ENCODE assay signal across 22 mouse cellular contexts in genomic region chr2:171737761-171738160, GRCm38 (mm10).
DNase-seq lines count a peak whose midpoint lies in the region; ATAC-seq lines count a peak whose summit lies in the region.
"Had no signal": no experiment of that assay in that cellular context is flagged by ENCODE, and none has a peak within 500 bp of the region (broad histone marks: within the 10 kb centered on the region; RNA-seq: fewer than 3 reads in every experiment).

No protein-coding gene starts in this region.

- no peak overlapping the region for H3K4me3 ChIP-seq in heart, embryonic 10.5 days
- H3K4me3 ChIP-seq in midbrain, embryonic 11.5 days (ENCODE audit: low read depth, low read length): no peak overlapping the region
- no peak overlapping the region for H3K4me3 ChIP-seq in midbrain, embryonic 13.5 days (replicated peaks)
- no peak overlapping the region for H3K4me3 ChIP-seq in limb, embryonic 10.5 days

- H3K36me3 ChIP-seq in heart, embryonic 10.5 days: no peaks in the 10 kb centered on the region
- no peaks in the 10 kb centered on the region for H3K36me3 ChIP-seq in midbrain, embryonic 11.5 days (ENCODE audit: control insufficient read depth, insufficient read depth, low read length)
- no peaks in the 10 kb centered on the region for H3K36me3 ChIP-seq in midbrain, embryonic 13.5 days
- H3K36me3 ChIP-seq in limb, embryonic 10.5 days: no peaks in the 10 kb centered on the region
- H3K36me3 ChIP-seq: G1E had no signal

- no peak overlapping the region for H3K27ac ChIP-seq in heart, embryonic 10.5 days
- no peak overlapping the region for H3K27ac ChIP-seq in midbrain, embryonic 11.5 days (ENCODE audit: low read depth, low read length)
- H3K27ac ChIP-seq in midbrain, embryonic 13.5 days: no peak overlapping the region
- peak overlapping the region; percentile 85 for H3K27ac ChIP-seq in limb, embryonic 10.5 days

- 90% methylated on average over 8 of the region's 8 CpGs for WGBS in heart, embryonic 10.5 days
- 96% methylated on average over 8 of the region's 8 CpGs for WGBS in midbrain, embryonic 11.5 days
- 94% methylated on average over 8 of the region's 8 CpGs for WGBS in midbrain, embryonic 13.5 days
- WGBS in limb, embryonic 10.5 days: 93% methylated on average over 8 of the region's 8 CpGs

- DNase-seq in heart, adult 11 months: peak; percentile 75
- DNase-seq in heart, postnatal 36 days: no peak
- peak; percentile 59 for DNase-seq in heart, embryonic 10.5 days (ENCODE audit: low spot score)
- DNase-seq in heart, adult 9 months (ENCODE audit: low spot score in 2 of 2): no peak
- DNase-seq in midbrain, embryonic 11.5 days (ENCODE audit: low spot score, missing footprints): peak; percentile 10
- DNase-seq in limb, embryonic 10.5 days (ENCODE audit: low spot score): no peak
- no peak for DNase-seq in left cerebral cortex, postnatal 36 days (ENCODE audit: low spot score in 2 of 2)
- DNase-seq: adrenal gland, adult 2 months; adrenal gland, adult 8-10 months; adrenal gland, postnatal 10 days; adrenal gland, postnatal 14 days; adrenal gland, postnatal 25 days; adrenal gland, postnatal 36 days; B cell, adult 2 months; cerebellum, adult 11 months; cerebellum, adult 11-12 months had no signal

- no peak overlapping the region for H3K4me2 ChIP-seq in midbrain, embryonic 11.5 days
- H3K4me2 ChIP-seq in midbrain, embryonic 13.5 days (replicated peaks): no peak overlapping the region

- H3K9me3 ChIP-seq in heart, embryonic 10.5 days: no peaks in the 10 kb centered on the region
- no peaks in the 10 kb centered on the region for H3K9me3 ChIP-seq in midbrain, embryonic 11.5 days (ENCODE audit: control insufficient read depth, low read length)
- H3K9me3 ChIP-seq in midbrain, embryonic 13.5 days: no peaks in the 10 kb centered on the region
- no peaks in the 10 kb centered on the region for H3K9me3 ChIP-seq in limb, embryonic 10.5 days (replicated peaks)

- H3K27me3 ChIP-seq in heart, embryonic 10.5 days (ENCODE audit: insufficient read depth, poor library complexity, severe bottlenecking): no peaks in the 10 kb centered on the region
- H3K27me3 ChIP-seq in midbrain, embryonic 11.5 days (ENCODE audit: control insufficient read depth, insufficient read depth, low read length): no peaks in the 10 kb centered on the region
- no peaks in the 10 kb centered on the region for H3K27me3 ChIP-seq in midbrain, embryonic 13.5 days
- H3K27me3 ChIP-seq in limb, embryonic 10.5 days (ENCODE audit: low read depth, poor library complexity, severe bottlenecking): peaks cover 15% of the 10 kb centered on the region
- H3K27me3 ChIP-seq: CH12.LX, Patski had no signal

- H3K9ac ChIP-seq in midbrain, embryonic 11.5 days (ENCODE audit: low read length): no peak overlapping the region
- H3K9ac ChIP-seq in midbrain, embryonic 13.5 days (replicated peaks): no peak overlapping the region

- peaks cover 6% of the 10 kb centered on the region; the same call in 1 of the 2 replicates for H3K4me1 ChIP-seq in heart, embryonic 10.5 days
- H3K4me1 ChIP-seq in midbrain, embryonic 11.5 days (ENCODE audit: control insufficient read depth, insufficient read depth, low read length): no peaks in the 10 kb centered on the region
- no peaks in the 10 kb centered on the region for H3K4me1 ChIP-seq in midbrain, embryonic 13.5 days (replicated peaks)
- peaks cover 62% of the 10 kb centered on the region for H3K4me1 ChIP-seq in limb, embryonic 10.5 days

- intact Hi-C loops in heart, postnatal 36 days (cut with DNase I): no loop called here
- intact Hi-C loops in left cerebral cortex, postnatal 36 days (cut with DNase I): no loop called here

- no peak for ATAC-seq in midbrain, embryonic 11.5 days (ENCODE audit: low FRiP score)
- ATAC-seq in midbrain, embryonic 13.5 days: no peak
- ATAC-seq: activated CD4-positive, CD25-positive, alpha-beta regulatory T cell, adult 4 months; CD4-positive, CD25-positive, alpha-beta regulatory T cell, adult 4 months; Patski had no signal

Comparison
In these comparisons a context has a peak if more than half of its experiments do, and no peak if none do; other contexts are left out.
1. DNase-seq: peak in heart, adult 11 months (single experiment), heart, embryonic 10.5 days (single experiment) and midbrain, embryonic 11.5 days (single experiment); none in heart, postnatal 36 days (0 of 2), heart, adult 9 months (0 of 2), limb, embryonic 10.5 days (single experiment) and left cerebral cortex, postnatal 36 days (0 of 2).